Mouse (Mus musculus): ENCODE data around the gene Trap1.

- TF ChIP-seq POLR2A (IDR thresholded peaks at IDR 0.05; ENCODE audit: borderline replicate concordance, extremely low read depth, insufficient read depth, insufficient read length, poor library complexity, severe bottlenecking): no peak
- no peak for TF ChIP-seq CTCF (IDR thresholded peaks at IDR 0.05; ENCODE audit: borderline replicate concordance, extremely low read depth, insufficient read depth, insufficient read length)
These were observed 19.9 kb upstream of the Trap1 start for GRCm38 (mm10) chr16:4097521-4097920.
